Mouse (Mus musculus): Measurements from ENCODE around the gene Mmp9. TPM values are rescaled to one million over a fixed set of nuclear protein-coding genes. Genes with fewer than 3 reads are reported as not detected.

The Mmp9 gene
- polyA plus RNA-seq, 1 experiment, result 29.1 TPM

DNA sequence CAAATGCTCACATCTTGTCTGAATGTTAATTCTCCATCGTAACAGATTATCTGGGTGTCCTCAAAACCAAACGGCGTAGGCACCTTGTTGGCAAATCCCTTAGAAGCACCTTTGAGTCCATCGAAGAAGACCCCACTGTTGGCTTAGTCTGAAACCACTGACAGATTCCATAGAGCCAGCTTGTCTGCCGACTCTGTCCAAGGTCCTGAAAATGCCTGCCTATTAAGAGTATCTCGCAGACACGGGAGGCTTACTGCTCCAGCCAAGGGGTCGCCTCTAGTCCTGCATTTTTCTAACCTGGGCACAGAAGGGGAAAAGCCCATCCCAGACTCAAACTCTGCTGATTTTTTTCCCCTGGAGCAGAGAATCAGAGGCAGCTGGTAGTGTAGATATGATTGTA, 25.8 kb downstream of the Mmp9 start:
- TF ChIP-seq CTCF (IDR thresholded peaks at IDR 0.05; ENCODE audit: borderline replicate concordance, control insufficient read depth, extremely low read depth, insufficient read depth, low read length, poor library complexity), result no peak
- TF ChIP-seq POLR2A (IDR thresholded peaks at IDR 0.05; ENCODE audit: control insufficient read depth, extremely low read depth, insufficient read depth, low read length, poor library complexity), result no peak
- 24% methylated on average over 8 of the region's 8 CpGs for WGBS
- Histone ChIP-seq H3K4me1 (replicated peaks; ENCODE audit: control insufficient read depth, insufficient read depth, low read length) (no peaks in the 10 kb centered on the region), H3K4me3 (ENCODE audit: control insufficient read depth, insufficient read depth, low read length) (no peak overlapping the region), H3K27me3 (ENCODE audit: control insufficient read depth, insufficient read depth, low read length) (peaks cover 13% of the 10 kb centered on the region; the same call in 1 of the 2 replicates), H3K36me3 (ENCODE audit: control insufficient read depth, insufficient read depth, low read length) (no peaks in the 10 kb centered on the region), H3K27ac (ENCODE audit: control insufficient read depth, insufficient read depth, low read length) (no peak overlapping the region)
- no peak for DNase-seq

DNA sequence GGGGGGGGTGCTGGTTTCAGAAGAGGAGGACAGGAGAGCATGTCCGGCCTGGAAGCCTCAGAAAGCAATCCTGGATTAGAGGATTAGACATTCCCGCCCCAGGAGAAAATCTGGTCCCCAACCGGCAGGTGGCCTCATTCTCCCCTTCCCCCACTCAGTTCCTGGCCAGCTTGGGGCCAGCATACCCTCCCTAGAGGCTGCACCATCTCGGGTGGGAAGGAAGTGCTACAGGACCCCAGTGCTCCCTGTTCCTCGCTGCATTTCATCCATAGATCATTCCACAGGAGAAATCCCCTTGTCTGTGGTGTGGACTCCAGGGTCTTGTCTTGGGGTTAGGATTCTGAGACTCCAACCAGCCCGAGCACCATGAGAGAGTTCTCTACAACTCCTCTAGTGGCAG, 26.6 kb downstream of the Mmp9 start:
- TF ChIP-seq POLR2A (IDR thresholded peaks at IDR 0.05; ENCODE audit: control insufficient read depth, extremely low read depth, insufficient read depth, low read length, poor library complexity), result no peak
- TF ChIP-seq CTCF (IDR thresholded peaks at IDR 0.05; ENCODE audit: borderline replicate concordance, control insufficient read depth, extremely low read depth, insufficient read depth, low read length, poor library complexity), result no peak
- Histone ChIP-seq H3K27me3 (ENCODE audit: control insufficient read depth, insufficient read depth, low read length) (peaks cover 13% of the 10 kb centered on the region; the same call in 1 of the 2 replicates), H3K4me3 (ENCODE audit: control insufficient read depth, insufficient read depth, low read length) (no peak overlapping the region), H3K4me1 (replicated peaks; ENCODE audit: control insufficient read depth, insufficient read depth, low read length) (no peaks in the 10 kb centered on the region), H3K36me3 (ENCODE audit: control insufficient read depth, insufficient read depth, low read length) (no peaks in the 10 kb centered on the region), H3K27ac (ENCODE audit: control insufficient read depth, insufficient read depth, low read length) (no peak overlapping the region)
- no peak for DNase-seq
- 28% methylated on average over 6 of the region's 6 CpGs for WGBS

DNA sequence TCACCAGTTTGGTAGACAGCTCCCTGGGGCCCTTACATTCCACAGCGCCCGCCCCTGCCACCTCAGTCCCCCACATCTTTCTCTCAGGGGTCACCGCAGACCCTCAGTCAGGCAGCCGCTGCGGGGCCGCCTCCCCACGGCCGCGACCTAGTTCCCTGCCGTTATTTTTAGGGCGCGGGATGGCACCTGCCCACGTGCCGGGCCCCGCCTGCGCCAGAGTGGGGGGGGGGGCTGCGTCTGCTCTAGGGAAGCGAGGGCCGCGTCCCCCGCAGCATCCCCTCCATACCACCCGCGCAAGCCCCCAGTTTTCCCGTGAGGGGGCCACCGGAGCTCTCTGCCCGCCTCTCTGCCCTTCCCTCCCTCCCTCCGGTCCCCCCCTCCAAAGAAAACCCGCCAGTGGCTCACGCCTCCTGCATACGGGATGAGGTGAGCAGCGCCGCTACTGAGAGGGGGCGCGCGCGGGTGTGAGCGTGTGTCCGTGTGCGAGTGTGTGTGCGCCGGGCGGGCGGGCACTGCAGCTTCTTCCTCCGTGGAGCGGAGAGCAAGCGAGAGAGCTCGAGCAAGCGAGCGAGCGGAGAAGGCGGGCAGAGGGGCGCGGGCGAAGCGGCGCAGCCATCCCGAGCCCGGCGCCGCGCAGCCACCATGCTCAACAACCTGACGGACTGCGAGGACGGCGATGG, 27.3 kb downstream of the Mmp9 start:
- Histone ChIP-seq H3K4me3 (ENCODE audit: control insufficient read depth, insufficient read depth, low read length) (no peak overlapping the region), H3K27ac (ENCODE audit: control insufficient read depth, insufficient read depth, low read length) (no peak overlapping the region), H3K4me1 (replicated peaks; ENCODE audit: control insufficient read depth, insufficient read depth, low read length) (no peaks in the 10 kb centered on the region), H3K27me3 (ENCODE audit: control insufficient read depth, insufficient read depth, low read length) (peaks cover 13% of the 10 kb centered on the region; the same call in 1 of the 2 replicates), H3K36me3 (ENCODE audit: control insufficient read depth, insufficient read depth, low read length) (no peaks in the 10 kb centered on the region)
- TF ChIP-seq CTCF (IDR thresholded peaks at IDR 0.05; ENCODE audit: borderline replicate concordance, control insufficient read depth, extremely low read depth, insufficient read depth, low read length, poor library complexity) (no peak), POLR2A (IDR thresholded peaks at IDR 0.05; ENCODE audit: control insufficient read depth, extremely low read depth, insufficient read depth, low read length, poor library complexity) (no peak)
- DNase-seq, result no peak
- 9% methylated on average over 65 of the region's 65 CpGs for WGBS

DNA sequence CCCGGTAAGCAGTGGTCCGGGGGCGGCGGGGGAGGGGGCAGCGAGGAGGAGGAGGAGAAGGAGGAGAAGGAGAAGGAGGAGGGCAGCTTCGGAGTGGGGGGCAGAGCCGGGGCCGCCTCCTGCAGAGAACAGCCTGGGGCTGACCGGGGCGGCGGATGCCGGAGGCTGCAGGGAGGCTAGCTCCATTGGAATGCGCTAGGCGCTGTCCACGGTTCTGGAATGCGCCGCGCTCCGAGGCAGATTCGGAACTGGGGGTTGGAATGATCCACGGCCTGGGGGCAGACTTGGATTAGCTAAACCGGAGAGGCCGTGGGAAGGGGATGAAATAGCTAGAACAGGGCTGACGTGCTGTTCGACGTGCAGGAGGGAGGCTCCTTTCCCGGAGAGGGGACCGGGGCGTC, 27.9 kb downstream of the Mmp9 start:
- TF ChIP-seq POLR2A (IDR thresholded peaks at IDR 0.05; ENCODE audit: control insufficient read depth, extremely low read depth, insufficient read depth, low read length, poor library complexity) (no peak), CTCF (IDR thresholded peaks at IDR 0.05; ENCODE audit: borderline replicate concordance, control insufficient read depth, extremely low read depth, insufficient read depth, low read length, poor library complexity) (no peak)
- peaks cover 13% of the 10 kb centered on the region; the same call in 1 of the 2 replicates for H3K27me3 ChIP-seq (ENCODE audit: control insufficient read depth, insufficient read depth, low read length)
- H3K4me3 ChIP-seq (ENCODE audit: control insufficient read depth, insufficient read depth, low read length), result no peak overlapping the region
- no peak overlapping the region for H3K27ac ChIP-seq (ENCODE audit: control insufficient read depth, insufficient read depth, low read length)
- no peaks in the 10 kb centered on the region for H3K36me3 ChIP-seq (ENCODE audit: control insufficient read depth, insufficient read depth, low read length)
- H3K4me1 ChIP-seq (replicated peaks; ENCODE audit: control insufficient read depth, insufficient read depth, low read length), result no peaks in the 10 kb centered on the region
- DNase-seq, result no peak
- 4% methylated on average over 29 of the region's 29 CpGs for WGBS

DNA sequence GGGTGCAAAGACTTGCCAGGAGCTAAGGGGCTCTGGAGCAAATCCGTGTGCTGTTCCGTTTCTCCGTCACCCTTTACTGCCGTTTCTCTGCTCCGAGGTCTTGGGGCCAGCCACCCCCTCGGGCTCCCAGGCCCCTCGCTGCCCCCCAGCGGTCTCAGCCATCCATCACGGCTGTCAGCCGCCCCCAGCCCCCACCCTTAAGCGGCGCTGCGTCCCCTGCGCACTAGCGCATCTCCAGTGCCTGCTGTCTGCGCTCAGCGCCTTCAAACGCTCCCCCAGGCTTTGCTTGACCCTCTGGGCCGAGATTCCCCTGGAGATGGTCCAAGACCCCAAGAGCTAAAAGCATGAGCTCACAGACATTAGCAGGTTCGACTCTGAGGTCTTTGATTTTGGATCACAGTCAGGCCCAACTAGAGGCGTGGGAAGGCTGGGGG, 28.8 kb downstream of the Mmp9 start:
- no peak for DNase-seq
- no peak for TF ChIP-seq CTCF (IDR thresholded peaks at IDR 0.05; ENCODE audit: borderline replicate concordance, control insufficient read depth, extremely low read depth, insufficient read depth, low read length, poor library complexity)
- no peak for TF ChIP-seq POLR2A (IDR thresholded peaks at IDR 0.05; ENCODE audit: control insufficient read depth, extremely low read depth, insufficient read depth, low read length, poor library complexity)
- H3K36me3 ChIP-seq (ENCODE audit: control insufficient read depth, insufficient read depth, low read length), result no peaks in the 10 kb centered on the region
- peaks cover 13% of the 10 kb centered on the region; the same call in 1 of the 2 replicates for H3K27me3 ChIP-seq (ENCODE audit: control insufficient read depth, insufficient read depth, low read length)
- WGBS, result 10% methylated on average over 21 of the region's 21 CpGs
- H3K27ac ChIP-seq (ENCODE audit: control insufficient read depth, insufficient read depth, low read length), result no peak overlapping the region
- H3K4me1 ChIP-seq (replicated peaks; ENCODE audit: control insufficient read depth, insufficient read depth, low read length), result no peaks in the 10 kb centered on the region
- H3K4me3 ChIP-seq (ENCODE audit: control insufficient read depth, insufficient read depth, low read length), result no peak overlapping the region

DNA sequence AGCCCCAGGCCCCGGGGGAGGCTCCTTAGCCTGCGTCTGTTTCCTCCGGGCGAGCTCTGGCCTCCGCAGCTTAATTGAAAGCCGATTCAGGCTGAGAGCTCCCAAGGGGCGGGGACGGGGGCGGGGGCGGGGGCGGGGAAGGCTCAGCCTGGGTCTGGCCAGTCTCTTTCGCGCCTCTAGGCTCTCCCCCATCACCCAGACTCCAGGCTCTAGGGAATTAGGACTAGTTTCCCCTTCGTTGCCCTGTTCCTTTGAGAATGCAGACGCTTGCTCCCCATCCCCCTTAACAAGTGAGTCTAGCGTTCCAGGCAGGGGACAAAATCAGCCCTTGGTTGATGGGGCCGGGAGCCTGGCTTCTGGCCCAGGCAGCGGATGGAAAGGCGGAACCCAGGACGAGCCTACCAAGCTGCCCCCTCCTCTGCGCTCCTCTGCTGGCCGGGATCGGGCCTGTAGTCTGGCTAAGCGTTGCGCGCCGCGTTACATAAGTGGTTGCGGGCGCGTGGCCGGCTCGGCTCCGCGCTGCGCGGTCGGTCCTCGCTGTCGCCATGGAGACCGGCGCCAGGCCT, 30.1 kb downstream of the Mmp9 start:
- 4% methylated on average over 42 of the region's 42 CpGs for WGBS
- TF ChIP-seq CTCF (IDR thresholded peaks at IDR 0.05; ENCODE audit: borderline replicate concordance, control insufficient read depth, extremely low read depth, insufficient read depth, low read length, poor library complexity), result no peak
- no peak for TF ChIP-seq POLR2A (IDR thresholded peaks at IDR 0.05; ENCODE audit: control insufficient read depth, extremely low read depth, insufficient read depth, low read length, poor library complexity)
- Histone ChIP-seq H3K4me3 (ENCODE audit: control insufficient read depth, insufficient read depth, low read length) (no peak overlapping the region), H3K27me3 (ENCODE audit: control insufficient read depth, insufficient read depth, low read length) (peaks cover 13% of the 10 kb centered on the region; the same call in 1 of the 2 replicates), H3K27ac (ENCODE audit: control insufficient read depth, insufficient read depth, low read length) (no peak overlapping the region), H3K36me3 (ENCODE audit: control insufficient read depth, insufficient read depth, low read length) (no peaks in the 10 kb centered on the region), H3K4me1 (replicated peaks; ENCODE audit: control insufficient read depth, insufficient read depth, low read length) (no peaks in the 10 kb centered on the region)
- no peak for DNase-seq
